Mouse (Mus musculus) induced T-regulatory cell, adult 2 months (primary cell): Measurements from ENCODE around the gene Cacna1a.

Source experiments
- DNase-seq: peaks from one replicate; pipeline ENCODE4 v3.0.0-alpha.2; 2012; ENCODE audit warnings: low read depth

The Cacna1a gene

GRCm38 (mm10) chr8:84539376-84539775 lies 151.1 kb downstream of the Cacna1a start:
- DNase-seq: no peak

DNA sequence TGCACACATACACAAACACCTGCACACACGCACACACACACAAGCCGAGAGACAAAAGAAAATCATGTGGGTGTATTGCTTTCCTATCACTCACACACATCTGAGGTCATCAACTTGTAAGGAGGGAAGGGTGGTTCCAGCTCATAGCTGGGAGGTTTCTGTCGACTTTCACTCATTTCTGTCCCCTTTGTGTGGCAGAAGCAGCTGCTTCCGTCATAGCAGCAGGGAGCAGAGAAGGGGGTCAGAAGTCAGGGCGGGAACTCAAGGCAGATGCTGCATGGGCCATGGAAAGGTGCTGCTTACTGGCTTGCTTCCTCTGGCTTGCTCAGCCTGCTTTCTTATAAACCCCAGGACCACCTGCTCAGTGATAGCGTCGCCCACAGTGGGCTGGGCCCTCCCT lies 154.2 kb downstream of the Cacna1a start:
- DNase-seq: no peak

DNA sequence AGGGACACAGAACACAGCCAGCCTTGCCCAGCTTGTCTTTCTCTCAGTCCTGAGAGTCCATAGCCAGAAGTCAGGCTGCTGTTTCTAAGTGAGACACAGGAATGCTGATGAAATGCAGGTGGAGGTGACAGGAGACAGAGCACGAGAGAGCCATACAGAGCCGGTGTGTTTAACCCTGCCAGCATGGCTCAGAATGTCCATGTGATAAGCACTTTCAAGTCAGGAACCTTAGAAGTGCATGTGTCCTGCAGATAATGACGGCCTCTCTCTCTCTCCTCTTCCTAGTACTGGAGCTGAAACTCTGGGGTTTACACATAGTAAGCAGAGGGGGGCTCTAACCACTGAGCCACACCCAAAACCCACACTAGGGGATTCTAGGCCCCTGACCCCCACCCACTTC lies 157.3 kb downstream of the Cacna1a start:
- no peak for DNase-seq

- no peak for DNase-seq
These were observed 164.2 kb downstream of the Cacna1a start for GRCm38 (mm10) chr8:84552457-84552856.

GRCm38 (mm10) chr8:84553106-84553505 lies 164.9 kb downstream of the Cacna1a start:
- no peak for DNase-seq

GRCm38 (mm10) chr8:84553617-84554016 lies 165.4 kb downstream of the Cacna1a start:
- no peak for DNase-seq

DNA sequence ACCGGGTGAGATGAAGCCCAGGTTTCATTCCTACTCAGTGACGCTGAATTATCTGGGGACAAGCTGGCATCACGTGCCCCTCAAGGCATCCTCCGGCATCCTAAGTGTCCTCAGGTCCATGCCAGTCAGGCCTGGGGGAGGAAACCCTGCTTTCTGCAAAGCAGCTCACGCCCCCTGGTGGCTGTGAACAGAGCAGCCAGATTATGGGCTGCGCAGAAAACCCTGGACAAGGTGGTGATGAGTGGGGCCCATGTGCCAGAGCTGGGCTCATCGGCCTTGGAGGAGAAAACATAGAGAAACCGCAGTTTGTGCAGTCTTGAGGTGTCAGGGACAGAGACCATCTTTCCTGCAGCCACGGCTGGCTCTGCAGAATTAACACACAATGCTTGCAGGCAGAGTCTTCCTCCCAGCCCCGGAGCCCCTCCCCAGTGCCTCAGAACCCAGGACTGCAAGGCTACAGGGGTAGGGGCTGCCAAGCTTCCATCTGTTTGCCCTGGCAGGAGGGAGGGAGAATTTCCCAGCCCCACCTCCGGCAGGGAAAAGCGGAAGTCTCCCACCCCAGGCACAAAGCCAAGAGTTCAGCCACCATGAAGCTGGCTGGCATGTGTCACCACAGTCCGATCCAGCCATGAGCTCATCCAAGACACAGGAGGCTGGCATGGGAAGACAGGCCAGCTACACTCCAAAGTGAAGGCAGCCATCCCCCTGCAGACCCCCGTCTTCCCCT lies 166.2 kb downstream of the Cacna1a start:
- DNase-seq: peak; percentile 57

DNA sequence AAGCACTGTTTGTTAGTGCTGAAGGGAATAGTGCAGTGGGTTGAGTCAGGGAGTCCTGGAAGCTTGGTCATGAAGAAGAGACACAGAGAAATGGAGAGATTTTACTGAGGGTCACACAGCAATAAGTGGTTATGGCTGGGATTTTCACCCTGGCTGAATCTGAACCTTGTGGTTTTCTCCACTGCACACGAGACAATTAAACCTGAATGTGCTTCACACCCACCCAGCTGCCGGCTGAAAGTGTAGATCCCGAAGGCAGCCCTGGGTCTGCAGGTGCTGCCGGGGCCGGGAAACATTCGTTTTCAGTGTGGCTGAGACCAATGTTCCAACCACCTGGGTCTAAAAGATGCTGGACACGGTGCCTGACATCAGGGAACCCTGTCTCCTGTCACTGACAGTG lies 167.0 kb downstream of the Cacna1a start:
- DNase-seq: no peak

GRCm38 (mm10) chr8:84557936-84558335 lies 169.7 kb downstream of the Cacna1a start:
- no peak for DNase-seq

DNA sequence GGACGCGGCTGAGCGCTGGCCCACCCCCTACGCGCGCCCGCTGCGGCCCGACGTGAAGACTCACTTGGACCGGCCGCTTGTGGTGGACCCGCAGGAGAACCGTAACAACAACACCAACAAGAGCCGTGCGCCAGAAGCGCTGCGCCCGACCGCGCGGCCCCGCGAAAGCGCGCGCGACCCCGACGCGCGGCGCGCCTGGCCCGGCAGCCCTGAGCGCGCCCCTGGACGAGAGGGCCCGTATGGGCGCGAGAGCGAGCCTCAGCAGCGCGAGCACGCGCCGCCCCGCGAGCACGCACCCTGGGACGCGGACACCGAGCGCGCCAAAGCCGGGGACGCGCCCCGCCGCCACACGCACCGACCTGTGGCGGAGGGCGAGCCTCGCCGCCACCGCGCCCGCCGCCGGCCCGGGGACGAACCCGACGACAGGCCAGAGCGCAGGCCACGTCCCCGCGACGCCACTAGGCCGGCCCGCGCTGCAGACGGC lies 170.9 kb downstream of the Cacna1a start:
- DNase-seq: no peak

- DNase-seq: no peak
These were observed 173.5 kb downstream of the Cacna1a start for GRCm38 (mm10) chr8:84561698-84562097.

GRCm38 (mm10) chr8:84564042-84564441 lies 175.8 kb downstream of the Cacna1a start:
- no peak for DNase-seq

GRCm38 (mm10) chr8:84565577-84566360 lies 177.5 kb downstream of the Cacna1a start:
- no peak for DNase-seq

DNA sequence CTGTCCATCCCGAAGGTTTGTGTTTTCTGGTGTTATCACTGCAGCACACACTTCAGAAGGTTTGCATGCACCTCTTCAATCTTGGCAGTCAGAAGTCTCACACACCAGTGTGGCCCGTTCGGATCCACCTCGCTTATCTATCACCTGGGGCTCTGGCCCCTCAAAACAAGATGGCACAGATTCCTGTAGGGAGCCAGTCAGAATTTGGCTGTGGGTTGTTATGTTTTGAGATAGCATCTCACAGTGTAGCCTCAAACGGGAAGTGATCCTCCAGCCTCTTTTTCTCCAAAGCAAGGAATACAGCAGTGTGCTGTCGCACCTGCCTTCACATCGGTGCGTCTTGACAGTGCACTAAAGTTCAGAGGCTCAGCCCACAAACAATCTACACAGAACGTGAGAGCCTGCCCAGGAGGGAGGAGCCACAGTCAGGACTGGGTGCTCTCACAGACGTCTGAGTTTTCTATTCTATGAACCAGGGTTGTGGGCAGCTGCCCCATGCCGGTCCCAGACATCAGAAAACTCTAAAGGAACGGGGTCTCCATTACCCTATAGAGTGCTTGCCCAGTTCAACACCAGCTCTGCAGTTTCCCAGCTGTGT lies 178.7 kb downstream of the Cacna1a start:
- no peak for DNase-seq

DNA sequence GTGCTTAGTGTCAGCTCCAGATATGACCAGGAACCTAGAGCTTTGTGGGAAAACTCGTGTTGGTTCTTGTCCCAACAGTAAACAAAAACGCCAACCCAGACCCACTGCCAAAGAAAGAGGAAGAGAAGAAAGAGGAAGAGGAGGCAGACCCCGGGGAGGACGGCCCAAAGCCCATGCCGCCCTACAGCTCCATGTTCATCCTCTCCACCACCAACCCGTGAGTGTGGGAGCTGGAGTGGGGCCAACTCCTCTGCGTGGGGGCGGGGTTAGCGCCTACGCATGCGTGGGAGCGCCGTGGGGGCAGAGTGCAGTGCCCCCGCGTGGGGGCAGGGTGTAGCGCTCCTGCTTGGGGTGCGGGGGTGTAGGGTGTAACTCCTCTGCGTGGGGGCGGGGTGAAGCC lies 179.3 kb downstream of the Cacna1a start:
- peak; percentile 31 for DNase-seq

DNA sequence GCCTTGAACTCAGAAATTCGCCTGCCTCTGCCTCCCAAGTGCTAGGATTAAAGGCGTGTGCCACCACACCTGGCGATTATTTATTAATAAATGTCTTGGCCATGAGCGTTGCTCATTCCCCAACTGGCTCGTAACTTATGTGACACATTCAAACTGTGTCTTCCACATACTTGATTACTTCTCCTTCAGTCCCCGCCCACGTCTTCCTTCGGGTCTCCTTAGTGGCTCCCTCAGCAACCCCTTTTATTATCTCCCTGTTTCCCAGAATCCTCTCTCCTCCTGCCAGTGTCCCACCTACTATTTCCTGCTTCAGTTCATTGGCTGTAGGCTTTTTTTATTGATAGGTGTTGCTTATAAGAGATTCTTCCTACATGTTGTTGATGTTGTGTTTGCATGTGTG lies 180.5 kb downstream of the Cacna1a start:
- DNase-seq: no peak

GRCm38 (mm10) chr8:84569921-84570673 lies 181.9 kb downstream of the Cacna1a start:
- peak; percentile 39 for DNase-seq

GRCm38 (mm10) chr8:84577432-84577831 lies 189.2 kb downstream of the Cacna1a start:
- DNase-seq: no peak

DNA sequence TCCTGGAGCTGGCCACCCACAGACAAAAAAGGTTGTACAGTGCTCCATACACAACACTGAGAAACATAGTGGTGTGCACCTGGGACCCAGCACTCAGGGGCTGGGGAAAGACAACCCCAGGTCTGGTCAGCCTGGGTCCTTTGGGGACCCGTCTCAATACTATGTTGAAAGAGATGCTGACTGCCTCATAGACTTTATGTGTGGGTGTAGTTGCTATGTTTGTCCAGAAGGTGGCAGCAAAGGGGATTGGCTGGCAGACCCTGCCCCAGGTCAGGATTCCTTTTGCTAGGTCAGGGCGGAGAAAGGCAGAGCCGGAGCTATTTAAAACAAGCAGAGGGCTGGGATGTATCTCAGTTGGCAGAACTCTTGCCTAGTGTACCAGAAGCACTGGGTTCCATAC lies 191.4 kb downstream of the Cacna1a start:
- peak; percentile 68 for DNase-seq

- DNase-seq: no peak
These were observed 197.1 kb downstream of the Cacna1a start for GRCm38 (mm10) chr8:84585311-84585710.

- DNase-seq: no peak
These were observed 198.0 kb downstream of the Cacna1a start for GRCm38 (mm10) chr8:84586221-84586620.

- DNase-seq: no peak
These were observed 200.3 kb downstream of the Cacna1a start for GRCm38 (mm10) chr8:84588498-84588897.
